Mouse (Mus musculus): ENCODE data around the gene Tln2.

- TF ChIP-seq CTCF (IDR thresholded peaks at IDR 0.05; ENCODE audit: control insufficient read depth, insufficient read depth, insufficient read length), result no peak
- TF ChIP-seq MYOG (IDR thresholded peaks at IDR 0.05; ENCODE audit: control insufficient read depth, extremely low read depth, insufficient read length), result no peak
- no peak for TF ChIP-seq USF1 (IDR thresholded peaks at IDR 0.05; ENCODE audit: low read depth)
- TF ChIP-seq MAX (IDR thresholded peaks at IDR 0.05), result no peak
- TF ChIP-seq FOSL1 (IDR thresholded peaks at IDR 0.05; ENCODE audit: insufficient read depth, low read length, poor library complexity, severe bottlenecking), result no peak
Measured at GRCm38 (mm10) chr9:67418092-67418491, 141.4 kb downstream of the Tln2 start.

Measured in C2C12 (cell line).